Mouse (Mus musculus) small intestine, adult 2 months (tissue): ENCODE measurements around the gene Nipal1.

Experiments used
- CTCF ChIP-seq: fragments of 200-500 bp; IDR thresholded peaks from 2 replicates; pipeline ENCODE4 v1.5.1; 2012; ENCODE audit warnings: low read depth, mild to moderate bottlenecking, control low read depth, inconsistent platforms, low read length, moderate library complexity, mixed read lengths; ENCODE audit not compliant: insufficient replicate concordance, insufficient read length; ENCODE audit errors: extremely low read depth
- POLR2A ChIP-seq: fragments of 200-500 bp; IDR thresholded peaks from 2 replicates; pipeline ENCODE4 v1.6.1; 2012; ENCODE audit warnings: low read depth, mild to moderate bottlenecking, control low read depth, inconsistent platforms, low read length, moderate library complexity

- TF ChIP-seq POLR2A (no peak), CTCF (no peak)
These were observed 8.7 kb downstream of the Nipal1 start for GRCm38 (mm10) chr5:72656270-72656791.
